ENCODE assay signal across 8 mouse cellular contexts in the genomic region with DNA sequence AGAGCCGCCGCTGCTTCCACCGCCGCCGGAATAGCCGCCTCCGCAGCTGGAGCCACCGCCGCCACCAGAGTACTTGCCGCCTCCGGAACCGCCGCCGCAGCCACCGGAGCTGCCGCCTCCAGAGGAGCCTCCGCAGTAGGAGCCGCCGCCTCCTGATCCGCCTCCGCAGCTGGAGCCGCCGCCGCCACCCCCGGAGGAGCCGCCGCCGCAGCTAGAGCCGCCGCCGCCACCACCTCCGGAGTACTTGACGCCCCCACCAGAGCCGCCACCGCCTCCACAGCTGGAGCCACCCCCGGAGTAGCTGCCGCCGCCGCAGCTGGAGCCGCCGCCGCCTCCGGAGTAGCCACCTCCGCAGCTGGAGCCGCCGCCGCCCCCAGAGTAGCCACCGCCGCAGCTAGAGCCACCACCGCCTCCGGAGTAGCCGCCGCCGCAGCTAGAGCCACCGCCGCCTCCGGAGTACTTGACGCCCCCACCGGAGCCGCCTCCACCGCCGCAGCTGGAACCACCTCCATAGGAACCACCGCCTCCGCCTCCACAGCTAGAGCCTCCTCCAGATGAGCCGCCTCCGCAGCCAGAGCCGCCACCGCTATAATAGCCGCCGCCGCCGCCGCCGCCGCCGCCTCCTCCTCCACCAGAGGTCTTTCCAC. TPM values are rescaled to one million over a fixed set of nuclear protein-coding genes. Genes with fewer than 3 reads are reported as not detected.
A peak's percentile ranks its signal among the peaks of the same experiment; 100 is the strongest.
DNase-seq lines count a peak whose midpoint lies in the region; ATAC-seq and TF ChIP-seq lines count a peak whose summit lies in the region.

No protein-coding gene starts in this region.

- DNase-seq in ES-E14 (ENCODE audit: low read depth, low spot score): peak; percentile 35
- DNase-seq in c-Kit-positive CD71-negative TER-119-negative erythroid progenitor cells, embryonic 14.5 days (ENCODE audit: low read depth): peak; percentile 17
- DNase-seq in forebrain, postnatal 0 days: peak; percentile 55
- peak; percentile 73 for DNase-seq in hindbrain, embryonic 11.5 days (ENCODE audit: low spot score)
- peak; percentile 24 to 40 for DNase-seq in layer of hippocampus, postnatal 36 days
- DNase-seq in lung, postnatal 14 days: peak; percentile 20
- DNase-seq in retina, embryonic 14.5 days (ENCODE audit: low spot score): peak; percentile 64

- H3K4me1 ChIP-seq in ES-E14 (ENCODE audit: control insufficient read depth in 2 of 2, insufficient read depth in 2 of 2, low read length in 2 of 2, poor library complexity in 1 of 2): no peaks in the 10 kb centered on the region
- H3K4me1 ChIP-seq in forebrain, postnatal 0 days (ENCODE audit: insufficient read depth): no peaks in the 10 kb centered on the region
- H3K4me1 ChIP-seq in hindbrain, embryonic 11.5 days (replicated peaks; ENCODE audit: control insufficient read depth, insufficient read depth, low read length): no peaks in the 10 kb centered on the region

- whole genome bisulfite sequencing in forebrain, postnatal 0 days: under 1% methylated on average over 51 of the region's 76 CpGs
- WGBS in hindbrain, embryonic 11.5 days: under 1% methylated on average over 63 of the region's 76 CpGs

- H3K27me3 ChIP-seq in forebrain, postnatal 0 days (ENCODE audit: insufficient read depth, low read length): peaks cover 6% of the 10 kb centered on the region
- peaks cover 12% of the 10 kb centered on the region; the same call in 1 of the 2 replicates for H3K27me3 ChIP-seq in hindbrain, embryonic 11.5 days (ENCODE audit: control insufficient read depth, insufficient read depth, low read length)

- H3K4me3 ChIP-seq in ES-E14 (ENCODE audit: insufficient read depth in 1 of 2, low read depth in 1 of 2, low read length in 2 of 2, poor library complexity in 1 of 2, severe bottlenecking in 1 of 2): peak overlapping the region; percentile 66 to 74
- H3K4me3 ChIP-seq in forebrain, postnatal 0 days (ENCODE audit: low read depth, low read length): peak overlapping the region; percentile 73
- peak overlapping the region; percentile 67 for H3K4me3 ChIP-seq in hindbrain, embryonic 11.5 days (ENCODE audit: low read depth, low read length)

- ATAC-seq in forebrain, postnatal 0 days: peak; percentile 76
- ATAC-seq in hindbrain, embryonic 11.5 days (ENCODE audit: low FRiP score): peak; percentile 80
- ATAC-seq in activated CD4-positive, CD25-positive, alpha-beta regulatory T cell, adult 4 months: no peak

- no peak for TF ChIP-seq CTCF in forebrain, postnatal 0 days (IDR thresholded peaks at IDR 0.05; ENCODE audit: low read depth)

- H3K4me2 ChIP-seq in forebrain, postnatal 0 days (ENCODE audit: low read depth): peak overlapping the region; percentile 88
- H3K4me2 ChIP-seq in hindbrain, embryonic 11.5 days (replicated peaks; ENCODE audit: low read depth, low read length): peak overlapping the region; percentile 95

- peak overlapping the region; percentile 67 for H3K9ac ChIP-seq in ES-E14 (ENCODE audit: insufficient read depth, low read depth, low read length, poor library complexity, severe bottlenecking)
- H3K9ac ChIP-seq in forebrain, postnatal 0 days: peak overlapping the region; percentile 82
- peak overlapping the region; percentile 71 for H3K9ac ChIP-seq in hindbrain, embryonic 11.5 days (ENCODE audit: low read depth, low read length)

- no peak overlapping the region for H3K27ac ChIP-seq in ES-E14 (ENCODE audit: insufficient read depth, low read depth, low read length, poor library complexity, severe bottlenecking)
- H3K27ac ChIP-seq in forebrain, postnatal 0 days (ENCODE audit: low read depth, low read length): peak overlapping the region; percentile 91
- H3K27ac ChIP-seq in hindbrain, embryonic 11.5 days (ENCODE audit: low read depth, low read length): peak overlapping the region; percentile 81

- no peaks in the 10 kb centered on the region for H3K36me3 ChIP-seq in ES-E14 (ENCODE audit: control insufficient read depth, insufficient read depth, low read length, poor library complexity, severe bottlenecking)
- H3K36me3 ChIP-seq in forebrain, postnatal 0 days (ENCODE audit: insufficient read depth): no peaks in the 10 kb centered on the region
- no peaks in the 10 kb centered on the region for H3K36me3 ChIP-seq in hindbrain, embryonic 11.5 days (ENCODE audit: control insufficient read depth, insufficient read depth, low read length)

- in situ Hi-C loops in ES-E14 (cut with MboI; ENCODE audit: low sequenced_read_pairs in 2 of 2, unreplicated experiment in 2 of 2): no loop called here

- H3K9me3 ChIP-seq in ES-E14 (ENCODE audit: control insufficient read depth, insufficient read depth, low read depth, low read length): no peaks in the 10 kb centered on the region
- no peaks in the 10 kb centered on the region for H3K9me3 ChIP-seq in forebrain, postnatal 0 days (ENCODE audit: low read length)
- no peaks in the 10 kb centered on the region for H3K9me3 ChIP-seq in hindbrain, embryonic 11.5 days (ENCODE audit: control insufficient read depth, low read length)

TF ChIP-seq in ES-E14, 5 proteins besides CTCF, POLR2A, EP300 and RAD21:
- no peak for TF ChIP-seq HCFC1 (IDR thresholded peaks at IDR 0.05; ENCODE audit: borderline replicate concordance, insufficient read depth, low read length)
- no peak for TF ChIP-seq CHD2 (IDR thresholded peaks at IDR 0.05; ENCODE audit: low read depth, low read length)
- no peak for TF ChIP-seq ZC3H11A (IDR thresholded peaks at IDR 0.05; ENCODE audit: borderline replicate concordance, low read depth, low read length)
- no peak for TF ChIP-seq ZNF384 (IDR thresholded peaks at IDR 0.05; ENCODE audit: low read depth, low read length)
- no peak for TF ChIP-seq MAFK (IDR thresholded peaks at IDR 0.05; ENCODE audit: insufficient read depth, low read depth, low read length)
TF ChIP-seq in ES-E14: peak in this region for 0.

RNA-seq across cellular contexts. Expression of a gene that starts 1.5 kb away (rescaled TPM):
- 0.21 and 0.40 TPM in 2 replicates for total RNA-seq in ES-E14 (2012; rRNA removed)
- total RNA-seq in forebrain, postnatal 0 days (2014; rRNA removed): 1.8 and 2.0 TPM in 2 replicates
- 10.4 and 14.7 TPM in 2 replicates for polyA plus RNA-seq in forebrain, postnatal 0 days (2015; fragmentation: Nextera tagmentation; extraction: Ambion mirVana)
- polyA plus RNA-seq in hindbrain, embryonic 11.5 days (2014; fragmentation: Nextera tagmentation; extraction: Ambion mirVana): 1.4 and 1.6 TPM in 2 replicates
- 1 to 10 TPM; 3.0 to 4.1 TPM for total RNA-seq in layer of hippocampus, postnatal 36 days (2021)
- not detected for polyA plus RNA-seq in activated CD4-positive, CD25-positive, alpha-beta regulatory T cell, adult 4 months (2017; shearing (Covaris generic))

RNA-seq across cellular contexts. Expression of a gene that starts 42.3 kb away (rescaled TPM):
- not detected in 2 replicates for total RNA-seq in ES-E14 (2012; rRNA removed)
- 0.33 TPM in 1 of 2 replicates, not detected in the other for total RNA-seq in forebrain, postnatal 0 days (2014; rRNA removed)
- polyA plus RNA-seq in forebrain, postnatal 0 days (2015; fragmentation: Nextera tagmentation; extraction: Ambion mirVana): not detected in 2 replicates
- polyA plus RNA-seq in hindbrain, embryonic 11.5 days (2014; fragmentation: Nextera tagmentation; extraction: Ambion mirVana): not detected in 2 replicates
- not detected for total RNA-seq in layer of hippocampus, postnatal 36 days (2021)
- polyA plus RNA-seq in activated CD4-positive, CD25-positive, alpha-beta regulatory T cell, adult 4 months (2017; shearing (Covaris generic)): under 1 TPM in 1 of 2 experiments, not detected in 1; 0.42 TPM

Comparison
In these comparisons a context has a peak if more than half of its experiments do, and no peak if none do; other contexts are left out.
1. DNase-seq: peak in every context shown above with its lines; median percentile 73 in hindbrain, embryonic 11.5 days; 64 in retina, embryonic 14.5 days; 55 in forebrain, postnatal 0 days; 35 in ES-E14; 32 in layer of hippocampus, postnatal 36 days; 20 in lung, postnatal 14 days; 17 in c-Kit-positive CD71-negative TER-119-negative erythroid progenitor cells, embryonic 14.5 days.